Mouse (Mus musculus): ENCODE data around the gene Brd3os.

DNA sequence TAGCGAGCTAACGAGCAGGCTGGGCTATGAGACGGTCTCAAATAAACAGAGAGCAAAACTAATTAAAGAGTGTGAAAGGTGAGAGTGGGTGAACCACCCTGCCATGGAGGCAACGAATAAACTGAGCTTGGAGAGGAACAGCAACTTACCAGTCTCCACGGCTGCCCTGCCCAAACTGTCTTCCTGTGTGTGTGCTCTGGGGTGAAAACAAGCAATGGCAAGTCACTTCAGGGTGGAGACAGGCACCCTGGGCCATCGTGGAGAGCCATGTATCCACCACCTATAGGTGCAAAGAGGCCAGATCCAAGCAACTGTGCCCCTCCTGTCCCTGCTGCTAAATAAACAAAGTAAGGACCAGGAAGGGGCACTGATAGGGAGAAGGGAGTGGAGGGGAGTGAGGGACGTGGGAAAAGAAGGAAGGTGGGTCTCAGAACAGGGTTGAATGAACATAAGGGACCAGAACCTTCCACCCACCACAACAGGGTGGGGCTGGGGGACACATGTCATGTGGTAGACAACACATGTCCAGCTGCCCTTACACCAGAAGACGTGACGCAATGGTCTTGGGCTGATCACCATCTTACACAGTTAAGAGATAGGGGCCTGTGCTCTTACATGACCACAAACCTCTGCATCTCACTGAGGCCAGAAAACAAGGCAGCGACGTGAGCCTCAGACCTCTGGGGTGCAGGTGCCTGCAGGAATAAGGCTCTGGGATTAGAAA is 26.9 kb upstream of the Brd3os start:
- TF ChIP-seq POLR2A (IDR thresholded peaks at IDR 0.05; ENCODE audit: insufficient read depth, low read length) (no peak), CTCF (IDR thresholded peaks at IDR 0.05; ENCODE audit: low read depth, low read length) (no peak)
